Comparison of ENCODE assay signal across 21 mouse cellular contexts in the genomic region with DNA sequence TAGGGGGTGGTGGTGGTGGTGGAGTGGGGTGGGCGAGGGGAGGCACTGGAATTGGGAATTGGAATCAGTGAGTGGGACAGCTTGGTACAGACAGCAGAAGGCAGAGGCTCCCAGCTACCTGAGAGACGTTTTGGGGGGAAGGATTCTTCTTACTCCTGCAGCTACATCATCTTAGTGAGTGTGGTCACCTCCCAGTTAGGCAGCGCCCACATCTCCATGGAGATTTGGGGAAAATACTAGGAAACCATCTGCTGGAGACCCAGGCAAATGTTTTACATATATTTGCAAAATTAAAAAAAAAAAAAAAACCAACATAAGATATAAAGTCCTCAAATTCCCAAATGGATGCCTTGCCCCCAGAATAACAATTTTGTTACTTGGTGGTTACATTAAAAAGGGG.
A peak's percentile ranks its signal among the peaks of the same experiment; 100 is the strongest.
DNase-seq lines count a peak whose midpoint lies in the region; ATAC-seq and TF ChIP-seq lines count a peak whose summit lies in the region.
"Had no signal": no experiment of that assay in that cellular context is flagged by ENCODE, and none has a peak within 500 bp of the region (broad histone marks: within the 10 kb centered on the region; RNA-seq: fewer than 3 reads in every experiment).

No protein-coding gene starts in this region.

- peak; percentile 52 for DNase-seq in forebrain, postnatal 0 days
- DNase-seq in right cerebral cortex, postnatal 10 days (ENCODE audit: low spot score in 2 of 2) = peak; percentile 41 to 59
- DNase-seq in right cerebral cortex, postnatal 36 days (ENCODE audit: low spot score in 2 of 2) = no peak
- DNase-seq in heart, embryonic 10.5 days (ENCODE audit: low spot score) = no peak
- DNase-seq: adrenal gland, adult 8-10 months; adrenal gland, postnatal 14 days; adrenal gland, postnatal 36 days; B cell, adult 2 months; cerebellum, adult 11-12 months; cerebellum, adult 2 months; cerebellum, adult 9-10 months; cerebellum, postnatal 10 days; cerebellum, postnatal 25 days had no signal

- no peak overlapping the region for H3K4me3 ChIP-seq in forebrain, embryonic 15.5 days
- no peak overlapping the region for H3K4me3 ChIP-seq in forebrain, embryonic 13.5 days
- no peak overlapping the region for H3K4me3 ChIP-seq in forebrain, postnatal 0 days (ENCODE audit: low read depth, low read length)
- H3K4me3 ChIP-seq in forebrain, embryonic 12.5 days (replicated peaks) = no peak overlapping the region
- H3K4me3 ChIP-seq in heart, embryonic 10.5 days = no peak overlapping the region
- H3K4me3 ChIP-seq: embryonic facial prominence, embryonic 10.5 days; embryonic facial prominence, embryonic 12.5 days had no signal

- no peak overlapping the region for H3K9ac ChIP-seq in forebrain, embryonic 15.5 days (replicated peaks)
- no peak overlapping the region for H3K9ac ChIP-seq in forebrain, embryonic 13.5 days
- no peak overlapping the region for H3K9ac ChIP-seq in forebrain, postnatal 0 days
- H3K9ac ChIP-seq in forebrain, embryonic 12.5 days = no peak overlapping the region
- H3K9ac ChIP-seq: embryonic facial prominence, embryonic 12.5 days had no signal

- no peaks in the 10 kb centered on the region for H3K27me3 ChIP-seq in forebrain, embryonic 15.5 days
- H3K27me3 ChIP-seq in forebrain, embryonic 13.5 days = no peaks in the 10 kb centered on the region
- no peaks in the 10 kb centered on the region for H3K27me3 ChIP-seq in forebrain, postnatal 0 days (ENCODE audit: insufficient read depth, low read length)
- H3K27me3 ChIP-seq in forebrain, embryonic 12.5 days = no peaks in the 10 kb centered on the region
- H3K27me3 ChIP-seq in heart, embryonic 10.5 days (ENCODE audit: insufficient read depth, poor library complexity, severe bottlenecking) = no peaks in the 10 kb centered on the region
- H3K27me3 ChIP-seq: embryonic facial prominence, embryonic 12.5 days; Patski had no signal

- no peaks in the 10 kb centered on the region for H3K9me3 ChIP-seq in forebrain, embryonic 15.5 days
- H3K9me3 ChIP-seq in forebrain, embryonic 13.5 days (replicated peaks) = no peaks in the 10 kb centered on the region
- no peaks in the 10 kb centered on the region for H3K9me3 ChIP-seq in forebrain, postnatal 0 days (ENCODE audit: low read length)
- H3K9me3 ChIP-seq in forebrain, embryonic 12.5 days = no peaks in the 10 kb centered on the region
- no peaks in the 10 kb centered on the region for H3K9me3 ChIP-seq in heart, embryonic 10.5 days
- H3K9me3 ChIP-seq: embryonic facial prominence, embryonic 10.5 days; embryonic facial prominence, embryonic 12.5 days had no signal

- TF ChIP-seq CTCF in forebrain, postnatal 0 days (IDR thresholded peaks at IDR 0.05; ENCODE audit: low read depth) = no peak

- 81% methylated on average over 3 of the region's 3 CpGs for WGBS in forebrain, embryonic 15.5 days
- WGBS in forebrain, embryonic 13.5 days = 93% methylated on average over 3 of the region's 3 CpGs
- WGBS in forebrain, postnatal 0 days = 73% methylated on average over 3 of the region's 3 CpGs
- WGBS in forebrain, embryonic 12.5 days = 93% methylated on average over 3 of the region's 3 CpGs
- WGBS in heart, embryonic 10.5 days = 80% methylated on average over 3 of the region's 3 CpGs

- H3K4me1 ChIP-seq in forebrain, embryonic 15.5 days = no peaks in the 10 kb centered on the region
- H3K4me1 ChIP-seq in forebrain, embryonic 13.5 days = peaks cover 16% of the 10 kb centered on the region
- no peaks in the 10 kb centered on the region for H3K4me1 ChIP-seq in forebrain, postnatal 0 days (ENCODE audit: insufficient read depth)
- H3K4me1 ChIP-seq in forebrain, embryonic 12.5 days = peaks cover 29% of the 10 kb centered on the region
- 0 out of 2 replicates have a peak, but pooled peaks cover 6% of the 10 kb centered on the region for H3K4me1 ChIP-seq in heart, embryonic 10.5 days

- H3K4me2 ChIP-seq in forebrain, embryonic 15.5 days (replicated peaks) = no peak overlapping the region
- H3K4me2 ChIP-seq in forebrain, embryonic 13.5 days = no peak overlapping the region
- H3K4me2 ChIP-seq in forebrain, postnatal 0 days (ENCODE audit: low read depth) = no peak overlapping the region
- no peak overlapping the region for H3K4me2 ChIP-seq in forebrain, embryonic 12.5 days
- H3K4me2 ChIP-seq: embryonic facial prominence, embryonic 12.5 days had no signal

- H3K27ac ChIP-seq in forebrain, embryonic 15.5 days (replicated peaks) = no peak overlapping the region
- no peak overlapping the region for H3K27ac ChIP-seq in forebrain, embryonic 13.5 days
- peak overlapping the region; percentile 46; the same call in 1 of the 2 replicates for H3K27ac ChIP-seq in forebrain, postnatal 0 days (ENCODE audit: low read depth, low read length)
- H3K27ac ChIP-seq in forebrain, embryonic 12.5 days = no peak overlapping the region
- no peak overlapping the region for H3K27ac ChIP-seq in heart, embryonic 10.5 days
- H3K27ac ChIP-seq: embryonic facial prominence, embryonic 10.5 days; embryonic facial prominence, embryonic 12.5 days had no signal

- H3K36me3 ChIP-seq in forebrain, embryonic 15.5 days = no peaks in the 10 kb centered on the region
- H3K36me3 ChIP-seq in forebrain, embryonic 13.5 days (ENCODE audit: poor library complexity, severe bottlenecking) = 0 out of 2 replicates have a peak, but pooled peaks cover 2% of the 10 kb centered on the region
- H3K36me3 ChIP-seq in forebrain, postnatal 0 days (ENCODE audit: insufficient read depth) = no peaks in the 10 kb centered on the region
- no peaks in the 10 kb centered on the region for H3K36me3 ChIP-seq in forebrain, embryonic 12.5 days (replicated peaks)
- peaks cover 16% of the 10 kb centered on the region; the same call in 1 of the 2 replicates for H3K36me3 ChIP-seq in heart, embryonic 10.5 days
- H3K36me3 ChIP-seq: G1E had no signal

- 0 out of 2 replicates have a peak, but pooled peaks have one; percentile 38 for ATAC-seq in forebrain, embryonic 15.5 days (replicated peaks)
- no peak for ATAC-seq in forebrain, embryonic 13.5 days
- ATAC-seq in forebrain, postnatal 0 days = peak; percentile 77
- ATAC-seq in forebrain, embryonic 12.5 days (ENCODE audit: low FRiP score) = no peak
- ATAC-seq: forebrain, embryonic 14.5 days; Patski had no signal

Comparison
In these comparisons a context has a peak if more than half of its experiments do, and no peak if none do; other contexts are left out.
1. ATAC-seq: peak in forebrain, embryonic 15.5 days (single experiment) and forebrain, postnatal 0 days (single experiment); none in forebrain, embryonic 13.5 days (single experiment) and forebrain, embryonic 12.5 days (single experiment).
2. DNase-seq: peak in forebrain, postnatal 0 days (single experiment) and right cerebral cortex, postnatal 10 days (2 of 2); none in right cerebral cortex, postnatal 36 days (0 of 2) and heart, embryonic 10.5 days (single experiment).